Mouse (Mus musculus) lung, postnatal 0 days (tissue): ENCODE measurements around the gene Il1f6. TPM values are rescaled to one million over a fixed set of nuclear protein-coding genes. Genes with fewer than 3 reads are reported as not detected.
"Not testable (repeated sequence)": the region's sequence is repeated elsewhere in the genome, so short reads cannot be mapped to it uniquely, and the experiment has no call there.

ENCODE experiments used
- ATAC-seq: fragments of 200-750 bp; cut with Nextera tagmentation; 2 replicates; pipeline ENCODE4 v1.8.0; 2017; ENCODE audit warnings: moderate library complexity
- DNase-seq: peaks from one replicate; pipeline ENCODE4 v3.0.0-alpha.2; 2016; ENCODE audit warnings: low spot score
- H3K27ac ChIP-seq: fragments of 300-500 bp; sonication (generic); 2 replicates; pipeline ENCODE4 v1.5.1; 2014; ENCODE audit warnings: antibody characterized with exemption, mild to moderate bottlenecking, low read length, mixed read lengths
- H3K27me3 ChIP-seq: fragments of 300-500 bp; sonication (generic); replicated peaks from 2 replicates; pipeline ENCODE4 v1.6.1; 2014; ENCODE audit warnings: low read length, mixed read lengths; ENCODE audit not compliant: insufficient read depth
- H3K36me3 ChIP-seq: fragments of 300-500 bp; sonication (generic); 2 replicates; pipeline ENCODE4 v1.6.1; 2014; ENCODE audit warnings: low read length, mixed read lengths; ENCODE audit not compliant: insufficient read depth
- H3K4me1 ChIP-seq: fragments of 300-500 bp; sonication (generic); 2 replicates; pipeline ENCODE4 v1.6.1; 2014; ENCODE audit warnings: antibody characterized with exemption, low read depth, low read length, mixed read lengths; ENCODE audit not compliant: insufficient read depth
- H3K4me2 ChIP-seq: fragments of 300-500 bp; sonication (generic); replicated peaks from 2 replicates; pipeline ENCODE4 v1.6.1; 2014; ENCODE audit warnings: low read depth, mild to moderate bottlenecking, low read length, moderate library complexity, mixed read lengths
- H3K4me3 ChIP-seq: fragments of 300-500 bp; sonication (generic); 2 replicates; pipeline ENCODE4 v1.5.1; 2014; ENCODE audit warnings: low read depth, low read length
- H3K9ac ChIP-seq: fragments of 300-500 bp; sonication (generic); replicated peaks from 2 replicates; pipeline ENCODE4 v1.6.1; 2014; ENCODE audit warnings: low read depth, mild to moderate bottlenecking
- H3K9me3 ChIP-seq: fragments of 300-500 bp; sonication (generic); 2 replicates; pipeline ENCODE4 v1.6.1; 2016; ENCODE audit warnings: low read length, mixed read lengths
- CTCF ChIP-seq: IDR thresholded peaks from 2 replicates; pipeline ENCODE4 v1.5.1; 2016; ENCODE audit warnings: antibody characterized with exemption, mild to moderate bottlenecking
- EP300 ChIP-seq: IDR thresholded peaks from 2 replicates; pipeline ENCODE4 v1.6.1; 2016; ENCODE audit warnings: antibody characterized with exemption, mild to moderate bottlenecking, control low read depth
- WGBS: fragments of 180-500 bp; shearing (Covaris S2); extraction: QIAGEN DNeasy Blood & Tissue Kit; methylation state at CpG from one replicate; pipeline ENCODE4 v1.1.7; 2014; 5-methylcytosine and 5-hydroxymethylcytosine counted together
- polyA plus RNA-seq: library from polyadenylated mRNA; unstranded; fragments of >200 nt; fragmentation: Nextera tagmentation; extraction: Ambion mirVana; gene quantifications from 2 replicates; pipeline ENCODE4 v1.2.1, GENCODE M21; 2015

Gene Il1f6
- polyA plus RNA-seq = not detected in 2 replicates

GRCm38 (mm10) chr2:24215118-24215517, at the start of gene Il1f6:
Gene Il1f6, plus strand, starts transcription at chr2:24215418.
- TF ChIP-seq EP300 (no peak), CTCF (no peak)
- Histone ChIP-seq H3K9me3 (no peaks in the 10 kb centered on the region), H3K27ac (no peak within 1 kb of the TSS), H3K9ac (no peak within 1 kb of the TSS), H3K4me2 (no peak within 1 kb of the TSS), H3K4me1 (no peaks in the 10 kb centered on the region), H3K36me3 (no peaks in the 10 kb centered on the region), H3K27me3 (no peaks in the 10 kb centered on the region), H3K4me3 (no peak within 1 kb of the TSS)
- ATAC-seq = no peak
- DNase-seq = no peak
- WGBS = 80% methylated on average over 2 of the region's 2 CpGs

GRCm38 (mm10) chr2:24181683-24182331, 33.4 kb upstream of the Il1f6 start:
- not testable (repeated sequence) for H3K27ac ChIP-seq, H3K4me1 ChIP-seq, H3K27me3 ChIP-seq, H3K4me2 ChIP-seq, ATAC-seq, H3K4me3 ChIP-seq, H3K9ac ChIP-seq, H3K36me3 ChIP-seq, H3K9me3 ChIP-seq
- peak; percentile 15 for DNase-seq
- WGBS = 16% methylated on average over 14 of the region's 14 CpGs
- TF ChIP-seq CTCF = peak; percentile 52

- not testable (repeated sequence) for DNase-seq, H3K27ac ChIP-seq, H3K4me1 ChIP-seq, ATAC-seq, H3K36me3 ChIP-seq, H3K9ac ChIP-seq, H3K4me3 ChIP-seq, H3K4me2 ChIP-seq, H3K9me3 ChIP-seq, H3K27me3 ChIP-seq
- WGBS = 51% methylated on average over 13 of the region's 13 CpGs
Observed at GRCm38 (mm10) chr2:24182423-24183147, 32.6 kb upstream of the Il1f6 start.

GRCm38 (mm10) chr2:24184092-24184491, 31.1 kb upstream of the Il1f6 start:
- not testable (repeated sequence) for DNase-seq, ATAC-seq, H3K9ac ChIP-seq, H3K27ac ChIP-seq, H3K27me3 ChIP-seq, H3K4me2 ChIP-seq, H3K9me3 ChIP-seq, H3K36me3 ChIP-seq, H3K4me3 ChIP-seq, H3K4me1 ChIP-seq

GRCm38 (mm10) chr2:24186176-24186575, 29.0 kb upstream of the Il1f6 start, which contains the start of gene Il1f9:
Gene Il1f9, plus strand, starts transcription at chr2:24186476.
- Histone ChIP-seq H3K4me3 (no peak within 1 kb of the TSS), H3K36me3 (no peaks in the 10 kb centered on the region), H3K9ac (no peak within 1 kb of the TSS), H3K27me3 (no peaks in the 10 kb centered on the region), H3K27ac (no peak within 1 kb of the TSS), H3K4me2 (no peak within 1 kb of the TSS), H3K9me3 (no peaks in the 10 kb centered on the region), H3K4me1 (no peaks in the 10 kb centered on the region)
- WGBS = 87% methylated on average over 1 of the region's 1 CpGs
- DNase-seq (no peak), ATAC-seq (no peak)
- TF ChIP-seq EP300 (no peak), CTCF (no peak)

GRCm38 (mm10) chr2:24187585-24187984, 27.6 kb upstream of the Il1f6 start:
- no peak for TF ChIP-seq CTCF
- no peak for TF ChIP-seq EP300
- 54% methylated on average over 6 of the region's 6 CpGs for WGBS

More at GRCm38 (mm10) chr2:24187585-24187984, 27.6 kb upstream of the Il1f6 start:
- Histone ChIP-seq H3K27me3 (no peaks in the 10 kb centered on the region), H3K4me3 (no peak overlapping the region), H3K9me3 (no peaks in the 10 kb centered on the region), H3K27ac (no peak overlapping the region), H3K9ac (no peak overlapping the region), H3K4me2 (no peak overlapping the region), H3K4me1 (no peaks in the 10 kb centered on the region), H3K36me3 (no peaks in the 10 kb centered on the region)
- no peak for DNase-seq
- ATAC-seq = no peak
